Mouse (Mus musculus) cortical plate, adult 2 months (tissue): ENCODE results near the gene 2610301B20Rik.

Source experiments
- CTCF ChIP-seq: fragments of 200-500 bp; IDR thresholded peaks from 2 replicates; pipeline ENCODE4 v1.5.1; 2011; ENCODE audit warnings: mild to moderate bottlenecking, control low read depth, low read length; ENCODE audit not compliant: insufficient read depth; ENCODE audit errors: extremely low read depth
- POLR2A ChIP-seq: fragments of 200-500 bp; IDR thresholded peaks from 2 replicates; pipeline ENCODE4 v1.6.1; 2011; ENCODE audit warnings: mild to moderate bottlenecking, low read length, control low read depth; ENCODE audit not compliant: insufficient read depth; ENCODE audit errors: extremely low read depth

GRCm38 (mm10) chr4:10896262-10896661, 22.0 kb downstream of the 2610301B20Rik start:
- TF ChIP-seq POLR2A (no peak), CTCF (no peak)
